Mouse (Mus musculus): ENCODE measurements at regions not wholly inside any gene's neighbourhood (a gene's known extent, or its start where the extent isn't known, plus 50 kb on each side); places are given as distances from the start of the nearest gene placed in this dataset.

- no peak overlapping the region; the same call in 1 of the 2 replicates for H3K27ac ChIP-seq (replicated peaks; ENCODE audit: insufficient read depth, low read depth, low read length)
- no peaks in the 10 kb centered on the region for H3K27me3 ChIP-seq (ENCODE audit: control insufficient read depth, insufficient read depth, low read length)
- TF ChIP-seq POLR2A (IDR thresholded peaks at IDR 0.05; ENCODE audit: extremely low read depth, insufficient read depth, low read length) (no peak), CTCF (IDR thresholded peaks at IDR 0.05; ENCODE audit: low read depth, low read length) (no peak)
Measured at GRCm38 (mm10) chr10:17200524-17201426, 522.2 kb upstream of the Cited2 start.

GRCm38 (mm10) chr10:17201427-17201745 lies 521.6 kb upstream of the Cited2 start:
- no peak for TF ChIP-seq CTCF (IDR thresholded peaks at IDR 0.05; ENCODE audit: low read depth, low read length)
- TF ChIP-seq POLR2A (IDR thresholded peaks at IDR 0.05; ENCODE audit: extremely low read depth, insufficient read depth, low read length) = no peak
- no peak for DNase-seq (ENCODE audit: extremely low read depth, low read depth, low spot score)
- no peaks in the 10 kb centered on the region for H3K36me3 ChIP-seq (ENCODE audit: control insufficient read depth, insufficient read depth, low read length)
- WGBS = 83% methylated on average over 1 of the region's 1 CpGs
- no peaks in the 10 kb centered on the region for H3K4me1 ChIP-seq (ENCODE audit: control insufficient read depth, insufficient read depth, low read length)
- no peak overlapping the region for H3K27ac ChIP-seq (replicated peaks; ENCODE audit: insufficient read depth, low read depth, low read length)
- no peak overlapping the region for H3K9ac ChIP-seq (ENCODE audit: low read depth, low read length)
- no peaks in the 10 kb centered on the region for H3K27me3 ChIP-seq (ENCODE audit: control insufficient read depth, insufficient read depth, low read length)
- no peak overlapping the region for H3K4me3 ChIP-seq (ENCODE audit: insufficient read depth, low read depth, low read length)
- no peaks in the 10 kb centered on the region for H3K79me2 ChIP-seq (ENCODE audit: control insufficient read depth, insufficient read depth, low read length)

More at GRCm38 (mm10) chr10:17200524-17201426, 522.2 kb upstream of the Cited2 start:
- DNase-seq (ENCODE audit: extremely low read depth, low read depth, low spot score) = peak; percentile 12
- Histone ChIP-seq H3K4me1 (ENCODE audit: control insufficient read depth, insufficient read depth, low read length) (no peaks in the 10 kb centered on the region), H3K9ac (ENCODE audit: low read depth, low read length) (no peak overlapping the region), H3K4me3 (ENCODE audit: insufficient read depth, low read depth, low read length) (no peak overlapping the region), H3K79me2 (ENCODE audit: control insufficient read depth, insufficient read depth, low read length) (no peaks in the 10 kb centered on the region), H3K36me3 (ENCODE audit: control insufficient read depth, insufficient read depth, low read length) (no peaks in the 10 kb centered on the region)
- WGBS = 84% methylated on average over 8 of the region's 8 CpGs

- Histone ChIP-seq H3K27ac (replicated peaks; ENCODE audit: insufficient read depth, low read depth, low read length) (no peak overlapping the region), H3K79me2 (ENCODE audit: control insufficient read depth, insufficient read depth, low read length) (no peaks in the 10 kb centered on the region), H3K27me3 (ENCODE audit: control insufficient read depth, insufficient read depth, low read length) (no peaks in the 10 kb centered on the region), H3K4me3 (ENCODE audit: insufficient read depth, low read depth, low read length) (no peak overlapping the region), H3K4me1 (ENCODE audit: control insufficient read depth, insufficient read depth, low read length) (no peaks in the 10 kb centered on the region), H3K36me3 (ENCODE audit: control insufficient read depth, insufficient read depth, low read length) (no peaks in the 10 kb centered on the region), H3K9ac (ENCODE audit: low read depth, low read length) (no peak overlapping the region)
- TF ChIP-seq POLR2A (IDR thresholded peaks at IDR 0.05; ENCODE audit: extremely low read depth, insufficient read depth, low read length) (no peak), CTCF (IDR thresholded peaks at IDR 0.05; ENCODE audit: low read depth, low read length) (no peak)
- no peak for DNase-seq (ENCODE audit: extremely low read depth, low read depth, low spot score)
- 62% methylated on average over 4 of the region's 4 CpGs for WGBS
Measured at GRCm38 (mm10) chr10:17202556-17203415, 520.2 kb upstream of the Cited2 start.

GRCm38 (mm10) chr10:17203416-17204110 lies 519.5 kb upstream of the Cited2 start:
- WGBS = 91% methylated on average over 4 of the region's 4 CpGs
- no peak for DNase-seq (ENCODE audit: extremely low read depth, low read depth, low spot score)

GRCm38 (mm10) chr10:17204153-17204552 lies 518.9 kb upstream of the Cited2 start:
- no peak overlapping the region for H3K27ac ChIP-seq (replicated peaks; ENCODE audit: insufficient read depth, low read depth, low read length)
- H3K36me3 ChIP-seq (ENCODE audit: control insufficient read depth, insufficient read depth, low read length) = no peaks in the 10 kb centered on the region
- H3K4me3 ChIP-seq (ENCODE audit: insufficient read depth, low read depth, low read length) = no peak overlapping the region
- no peak for DNase-seq (ENCODE audit: extremely low read depth, low read depth, low spot score)
- H3K27me3 ChIP-seq (ENCODE audit: control insufficient read depth, insufficient read depth, low read length) = no peaks in the 10 kb centered on the region
- no peaks in the 10 kb centered on the region for H3K4me1 ChIP-seq (ENCODE audit: control insufficient read depth, insufficient read depth, low read length)
- 80% methylated on average over 1 of the region's 1 CpGs for WGBS
- TF ChIP-seq POLR2A (IDR thresholded peaks at IDR 0.05; ENCODE audit: extremely low read depth, insufficient read depth, low read length) = no peak
- no peak for TF ChIP-seq CTCF (IDR thresholded peaks at IDR 0.05; ENCODE audit: low read depth, low read length)
- no peaks in the 10 kb centered on the region for H3K79me2 ChIP-seq (ENCODE audit: control insufficient read depth, insufficient read depth, low read length)
- H3K9ac ChIP-seq (ENCODE audit: low read depth, low read length) = no peak overlapping the region

More at GRCm38 (mm10) chr10:17203416-17204110, 519.5 kb upstream of the Cited2 start:
- H3K27ac ChIP-seq (replicated peaks; ENCODE audit: insufficient read depth, low read depth, low read length) = no peak overlapping the region
- no peaks in the 10 kb centered on the region for H3K4me1 ChIP-seq (ENCODE audit: control insufficient read depth, insufficient read depth, low read length)
- no peak overlapping the region for H3K4me3 ChIP-seq (ENCODE audit: insufficient read depth, low read depth, low read length)
- no peak for TF ChIP-seq CTCF (IDR thresholded peaks at IDR 0.05; ENCODE audit: low read depth, low read length)
- TF ChIP-seq POLR2A (IDR thresholded peaks at IDR 0.05; ENCODE audit: extremely low read depth, insufficient read depth, low read length) = no peak
- no peaks in the 10 kb centered on the region for H3K79me2 ChIP-seq (ENCODE audit: control insufficient read depth, insufficient read depth, low read length)
- no peak overlapping the region for H3K9ac ChIP-seq (ENCODE audit: low read depth, low read length)
- H3K36me3 ChIP-seq (ENCODE audit: control insufficient read depth, insufficient read depth, low read length) = no peaks in the 10 kb centered on the region
- no peaks in the 10 kb centered on the region for H3K27me3 ChIP-seq (ENCODE audit: control insufficient read depth, insufficient read depth, low read length)
